Mouse (Mus musculus) lung, adult 2 months (tissue): ENCODE results near the gene Bcorl1.

ENCODE experiments used
- CTCF ChIP-seq: fragments of 200-500 bp; IDR thresholded peaks from 2 replicates; pipeline ENCODE4 v1.5.1; 2011; ENCODE audit warnings: mild to moderate bottlenecking, low read length, control low read depth; ENCODE audit not compliant: insufficient read depth
- POLR2A ChIP-seq: fragments of 200-500 bp; IDR thresholded peaks from 2 replicates; pipeline ENCODE4 v1.6.1; 2011; ENCODE audit warnings: low read depth, mild to moderate bottlenecking, control low read depth, low read length, borderline replicate concordance; ENCODE audit errors: extremely low read depth

DNA sequence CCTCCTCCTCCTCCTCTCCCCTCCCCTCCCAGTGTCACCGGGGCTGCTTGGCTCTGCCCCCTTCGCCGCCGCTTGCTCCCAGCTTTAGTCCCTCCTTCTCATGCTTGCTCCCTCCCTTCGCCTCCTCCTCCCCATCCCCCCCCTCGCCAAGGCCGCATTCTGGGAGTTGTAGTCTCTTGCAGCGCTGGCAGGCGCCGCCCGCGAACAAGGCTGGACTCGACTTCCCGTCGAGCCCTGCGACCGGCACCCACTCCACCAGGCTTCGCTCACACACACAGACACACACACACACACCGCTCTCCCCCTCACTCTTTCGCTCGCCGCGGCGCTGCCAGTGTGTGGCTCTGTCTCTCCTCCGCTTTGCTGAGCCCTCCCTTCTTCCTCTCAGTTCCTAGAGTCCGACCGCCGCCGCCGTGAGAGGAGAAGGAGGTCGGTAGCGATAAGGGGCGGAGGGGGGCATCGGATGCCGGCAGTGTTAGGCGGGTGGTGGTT is 2.3 kb downstream of the Bcorl1 start:
- TF ChIP-seq POLR2A (peak; percentile 83; the same call in 1 of the 2 replicates), CTCF (no peak)
